23 mouse cellular contexts compared by ENCODE assay signal in genomic region chr5:103050319-103050916, GRCm38 (mm10).
DNase-seq lines count a peak whose midpoint lies in the region; ATAC-seq lines count a peak whose summit lies in the region.
"Had no signal": no experiment of that assay in that cellular context is flagged by ENCODE, and none has a peak within 500 bp of the region (broad histone marks: within the 10 kb centered on the region; RNA-seq: fewer than 3 reads in every experiment).

No protein-coding gene starts in this region.

- H3K9me3 ChIP-seq in forebrain, embryonic 15.5 days: no peaks in the 10 kb centered on the region
- H3K9me3 ChIP-seq in forebrain, embryonic 12.5 days: no peaks in the 10 kb centered on the region
- H3K9me3 ChIP-seq in forebrain, embryonic 16.5 days (ENCODE audit: control insufficient read depth, low read length): no peaks in the 10 kb centered on the region
- H3K9me3 ChIP-seq: heart, embryonic 10.5 days; heart, embryonic 13.5 days; hindbrain, embryonic 12.5 days; hindbrain, embryonic 15.5 days had no signal

- H3K27me3 ChIP-seq in forebrain, embryonic 15.5 days: no peaks in the 10 kb centered on the region
- H3K27me3 ChIP-seq in forebrain, embryonic 12.5 days: no peaks in the 10 kb centered on the region
- no peaks in the 10 kb centered on the region for H3K27me3 ChIP-seq in forebrain, embryonic 16.5 days (replicated peaks; ENCODE audit: control insufficient read depth, insufficient read depth, low read length)
- H3K27me3 ChIP-seq: heart, embryonic 13.5 days; hindbrain, embryonic 12.5 days; hindbrain, embryonic 15.5 days had no signal

- H3K4me2 ChIP-seq in forebrain, embryonic 15.5 days (replicated peaks): no peak overlapping the region
- H3K4me2 ChIP-seq in forebrain, embryonic 12.5 days: no peak overlapping the region
- no peak overlapping the region for H3K4me2 ChIP-seq in forebrain, embryonic 16.5 days (ENCODE audit: low read length)
- H3K4me2 ChIP-seq: heart, embryonic 13.5 days; hindbrain, embryonic 12.5 days; hindbrain, embryonic 15.5 days had no signal

- H3K4me1 ChIP-seq in forebrain, embryonic 15.5 days: peaks cover 12% of the 10 kb centered on the region
- H3K4me1 ChIP-seq in forebrain, embryonic 12.5 days: 0 out of 2 replicates have a peak, but pooled peaks cover 2% of the 10 kb centered on the region
- H3K4me1 ChIP-seq in forebrain, embryonic 16.5 days (replicated peaks; ENCODE audit: control insufficient read depth, insufficient read depth, low read length): peaks cover 8% of the 10 kb centered on the region
- H3K4me1 ChIP-seq: heart, embryonic 10.5 days; heart, embryonic 13.5 days; hindbrain, embryonic 15.5 days had no signal

- no peak overlapping the region for H3K4me3 ChIP-seq in forebrain, embryonic 15.5 days
- H3K4me3 ChIP-seq in forebrain, embryonic 12.5 days (replicated peaks): no peak overlapping the region
- no peak overlapping the region for H3K4me3 ChIP-seq in forebrain, embryonic 16.5 days (replicated peaks; ENCODE audit: low read length)
- H3K4me3 ChIP-seq: heart, adult 2 months; heart, embryonic 10.5 days; heart, embryonic 13.5 days; hindbrain, embryonic 12.5 days; hindbrain, embryonic 15.5 days had no signal

- H3K36me3 ChIP-seq in forebrain, embryonic 15.5 days: no peaks in the 10 kb centered on the region
- no peaks in the 10 kb centered on the region for H3K36me3 ChIP-seq in forebrain, embryonic 12.5 days (replicated peaks)
- no peaks in the 10 kb centered on the region for H3K36me3 ChIP-seq in forebrain, embryonic 16.5 days (ENCODE audit: control insufficient read depth, insufficient read depth)
- H3K36me3 ChIP-seq: heart, embryonic 10.5 days; heart, embryonic 13.5 days; hindbrain, embryonic 12.5 days; hindbrain, embryonic 15.5 days had no signal

- ATAC-seq in forebrain, embryonic 15.5 days (replicated peaks): peak; percentile 74
- ATAC-seq in forebrain, embryonic 12.5 days (ENCODE audit: low FRiP score): no peak
- ATAC-seq in forebrain, embryonic 16.5 days: peak; percentile 82
- ATAC-seq: activated CD4-positive, CD25-positive, alpha-beta regulatory T cell, adult 4 months; CD4-positive, CD25-positive, alpha-beta regulatory T cell, adult 4 months; intestine, postnatal 0 days had no signal

- H3K9ac ChIP-seq in forebrain, embryonic 15.5 days (replicated peaks): no peak overlapping the region
- H3K9ac ChIP-seq in forebrain, embryonic 12.5 days: no peak overlapping the region
- no peak overlapping the region for H3K9ac ChIP-seq in forebrain, embryonic 16.5 days (replicated peaks; ENCODE audit: low read depth, low read length)
- H3K9ac ChIP-seq: heart, embryonic 13.5 days; hindbrain, embryonic 12.5 days; hindbrain, embryonic 15.5 days had no signal

- peak; percentile 19 for DNase-seq in retina, postnatal 1 day
- no peak for DNase-seq in retina, embryonic 14.5 days (ENCODE audit: low spot score)
- no peak for DNase-seq in thymus, postnatal 36 days
- DNase-seq: adrenal gland, adult 8-10 months; adrenal gland, postnatal 25 days; cerebellum, adult 18-20 months; cerebellum, adult 9-10 months; cerebellum, postnatal 14 days; gastrocnemius, postnatal 10 days; gastrocnemius, postnatal 36 days; heart, adult 2 months; heart, postnatal 14 days; heart, postnatal 4 days had no signal

- peak overlapping the region; percentile 28; the same call in 1 of the 2 replicates for H3K27ac ChIP-seq in forebrain, embryonic 15.5 days (replicated peaks)
- no peak overlapping the region for H3K27ac ChIP-seq in forebrain, embryonic 12.5 days
- H3K27ac ChIP-seq in forebrain, embryonic 16.5 days (ENCODE audit: low read length): no peak overlapping the region
- H3K27ac ChIP-seq: heart, adult 2 months; heart, embryonic 10.5 days; heart, embryonic 13.5 days; hindbrain, embryonic 12.5 days; hindbrain, embryonic 15.5 days had no signal

- WGBS in forebrain, embryonic 15.5 days: 28% methylated on average over 8 of the region's 8 CpGs
- WGBS in forebrain, embryonic 12.5 days: 46% methylated on average over 8 of the region's 8 CpGs
- WGBS in forebrain, embryonic 16.5 days: 28% methylated on average over 8 of the region's 8 CpGs
